Mouse (Mus musculus) olfactory bulb, adult 2 months (tissue): Measurements from ENCODE around the gene Utp14b.

ENCODE experiments used
- CTCF ChIP-seq: fragments of 200-500 bp; IDR thresholded peaks from 2 replicates; pipeline ENCODE4 v1.5.1; 2012; ENCODE audit warnings: low read depth, mild to moderate bottlenecking, low read length, moderate library complexity; ENCODE audit not compliant: insufficient read depth
- POLR2A ChIP-seq: fragments of 200-500 bp; IDR thresholded peaks from 2 replicates; pipeline ENCODE4 v1.6.1; 2012; ENCODE audit warnings: mild to moderate bottlenecking, low read depth, low read length, moderate library complexity; ENCODE audit not compliant: insufficient read depth

- no peak for TF ChIP-seq CTCF
- no peak for TF ChIP-seq POLR2A
These were observed 36.8 kb downstream of the Utp14b start for GRCm38 (mm10) chr1:78694503-78695258.
